Mouse (Mus musculus) liver, embryonic 16.5 days (tissue): Measurements from ENCODE around the gene Lamtor2. TPM values are rescaled to one million over a fixed set of nuclear protein-coding genes. Genes with fewer than 3 reads are reported as not detected.
A peak's percentile ranks its signal among the peaks of the same experiment; 100 is the strongest.

Experiments used
- ATAC-seq: fragments of 200-750 bp; cut with Nextera tagmentation; 2 replicates; pipeline ENCODE4 v1.8.0; 2017; ENCODE audit warnings: low read depth, mild to moderate bottlenecking, moderate number of reproducible peaks, moderate library complexity
- H3K27ac ChIP-seq: fragments of 300-500 bp; sonication (generic); 2 replicates; pipeline ENCODE4 v1.5.1; 2014; ENCODE audit warnings: mild to moderate bottlenecking, low read length
- H3K27me3 ChIP-seq: fragments of 300-500 bp; sonication (generic); 2 replicates; pipeline ENCODE4 v1.6.1; 2014; ENCODE audit warnings: low read depth, low read length, mixed read lengths; ENCODE audit not compliant: control insufficient read depth, insufficient read depth
- H3K36me3 ChIP-seq: fragments of 300-500 bp; sonication (generic); 2 replicates; pipeline ENCODE4 v1.6.1; 2014; ENCODE audit warnings: mild to moderate bottlenecking; ENCODE audit not compliant: control insufficient read depth, insufficient read depth
- H3K4me1 ChIP-seq: fragments of 300-500 bp; sonication (generic); 2 replicates; pipeline ENCODE4 v1.6.1; 2014; ENCODE audit warnings: low read depth, low read length, mixed read lengths; ENCODE audit not compliant: control insufficient read depth
- H3K4me2 ChIP-seq: fragments of 300-500 bp; sonication (generic); 2 replicates; pipeline ENCODE4 v1.6.1; 2014; ENCODE audit warnings: low read depth, low read length, mixed read lengths
- H3K4me3 ChIP-seq: fragments of 300-500 bp; sonication (generic); 2 replicates; pipeline ENCODE4 v1.5.1; 2014; ENCODE audit warnings: low read depth, mild to moderate bottlenecking, low read length
- H3K9ac ChIP-seq: fragments of 300-500 bp; sonication (generic); 2 replicates; pipeline ENCODE4 v1.6.1; 2014; ENCODE audit warnings: low read depth, low read length
- H3K9me3 ChIP-seq: fragments of 300-500 bp; sonication (generic); replicated peaks from 2 replicates; pipeline ENCODE4 v1.6.1; 2016; ENCODE audit warnings: low read length; ENCODE audit not compliant: control insufficient read depth
- WGBS: fragments of 180-500 bp; shearing (Covaris S2); extraction: QIAGEN DNeasy Blood & Tissue Kit; methylation state at CpG from one replicate; pipeline ENCODE4 v1.1.7; 2014; ENCODE audit not compliant: insufficient replicate concordance; 5-methylcytosine and 5-hydroxymethylcytosine counted together
- polyA plus RNA-seq: library from polyadenylated mRNA; unstranded; fragments of >200 nt; fragmentation: Nextera tagmentation; extraction: Ambion mirVana; gene quantifications from 2 replicates; pipeline ENCODE4 v1.2.1, GENCODE M21; 2015

The Lamtor2 gene
- polyA plus RNA-seq, 1 experiment from 2014 or later = 98.6 TPM

DNA sequence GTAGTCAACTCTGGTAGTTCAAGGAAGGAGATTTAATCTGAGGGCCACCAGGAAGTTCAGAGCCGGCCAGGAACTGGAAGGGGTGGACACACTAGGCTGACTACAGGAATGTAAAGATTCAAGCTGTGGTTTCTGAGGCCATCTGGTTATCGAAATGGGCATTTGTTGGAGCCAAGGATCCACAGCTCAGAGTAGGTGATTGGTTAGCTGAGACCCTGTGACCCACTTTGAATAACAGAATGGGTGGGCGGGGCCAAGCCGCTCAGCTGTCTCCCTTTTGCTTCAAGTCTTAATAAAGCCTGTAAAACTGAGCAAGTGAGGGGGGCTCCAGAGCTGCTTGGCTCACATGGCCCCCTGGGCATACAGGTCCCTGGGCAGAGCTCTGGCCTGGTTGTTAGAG lies 9.1 kb upstream of the Lamtor2 start:
- Histone ChIP-seq H3K27me3 (no peaks in the 10 kb centered on the region), H3K4me1 (no peaks in the 10 kb centered on the region), H3K36me3 (peaks cover 30% of the 10 kb centered on the region), H3K4me2 (no peak overlapping the region), H3K27ac (no peak overlapping the region), H3K9ac (no peak overlapping the region), H3K9me3 (no peaks in the 10 kb centered on the region), H3K4me3 (no peak overlapping the region)
- whole genome bisulfite sequencing = 60% methylated on average over 4 of the region's 4 CpGs
- no peak for ATAC-seq

DNA sequence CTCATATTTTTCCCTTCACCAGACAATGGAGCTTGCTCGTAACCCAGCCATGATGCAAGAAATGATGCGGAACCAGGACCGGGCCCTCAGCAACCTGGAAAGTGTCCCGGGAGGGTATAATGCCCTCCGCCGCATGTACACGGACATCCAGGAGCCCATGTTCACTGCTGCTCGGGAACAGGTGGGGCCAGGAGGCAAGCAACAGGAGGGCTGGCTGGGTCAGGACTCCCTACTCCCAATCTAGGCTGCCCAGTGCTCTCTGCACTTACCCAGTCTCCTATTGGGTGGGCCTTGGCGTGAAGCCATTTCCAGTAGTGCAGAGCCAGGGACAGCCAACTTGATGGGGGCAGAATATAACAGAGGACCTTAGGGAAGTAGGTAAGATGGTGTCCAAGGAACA lies 6.7 kb upstream of the Lamtor2 start:
- Histone ChIP-seq H3K27me3 (no peaks in the 10 kb centered on the region), H3K4me2 (no peak overlapping the region), H3K36me3 (peaks cover 32% of the 10 kb centered on the region), H3K4me1 (peaks cover 9% of the 10 kb centered on the region), H3K4me3 (no peak overlapping the region), H3K9ac (no peak overlapping the region), H3K27ac (no peak overlapping the region), H3K9me3 (no peaks in the 10 kb centered on the region)
- no peak for ATAC-seq
- WGBS = 86% methylated on average over 9 of the region's 9 CpGs

DNA sequence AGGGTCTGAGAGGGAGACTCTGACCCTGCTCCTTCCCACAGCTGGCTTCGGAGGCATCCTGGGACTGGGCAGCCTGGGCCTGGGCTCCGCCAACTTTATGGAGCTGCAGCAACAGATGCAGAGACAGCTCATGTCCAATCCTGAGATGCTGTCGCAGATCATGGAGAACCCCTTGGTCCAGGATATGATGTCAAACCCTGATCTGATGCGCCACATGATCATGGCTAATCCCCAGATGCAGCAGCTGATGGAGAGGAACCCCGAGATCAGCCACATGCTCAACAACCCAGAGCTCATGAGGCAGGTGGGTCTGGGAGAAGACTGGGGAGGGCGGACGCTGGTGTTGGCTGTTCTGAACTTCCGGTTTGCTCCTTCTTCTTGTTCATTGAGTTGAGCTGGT lies 3.7 kb upstream of the Lamtor2 start:
- H3K36me3 ChIP-seq = peaks cover 27% of the 10 kb centered on the region
- no peaks in the 10 kb centered on the region for H3K27me3 ChIP-seq
- H3K9ac ChIP-seq = no peak overlapping the region
- H3K9me3 ChIP-seq = no peaks in the 10 kb centered on the region
- 91% methylated on average over 8 of the region's 8 CpGs for WGBS
- no peak overlapping the region for H3K27ac ChIP-seq
- ATAC-seq = no peak
- no peak overlapping the region for H3K4me2 ChIP-seq
- H3K4me1 ChIP-seq = peaks cover 25% of the 10 kb centered on the region
- no peak overlapping the region for H3K4me3 ChIP-seq

DNA sequence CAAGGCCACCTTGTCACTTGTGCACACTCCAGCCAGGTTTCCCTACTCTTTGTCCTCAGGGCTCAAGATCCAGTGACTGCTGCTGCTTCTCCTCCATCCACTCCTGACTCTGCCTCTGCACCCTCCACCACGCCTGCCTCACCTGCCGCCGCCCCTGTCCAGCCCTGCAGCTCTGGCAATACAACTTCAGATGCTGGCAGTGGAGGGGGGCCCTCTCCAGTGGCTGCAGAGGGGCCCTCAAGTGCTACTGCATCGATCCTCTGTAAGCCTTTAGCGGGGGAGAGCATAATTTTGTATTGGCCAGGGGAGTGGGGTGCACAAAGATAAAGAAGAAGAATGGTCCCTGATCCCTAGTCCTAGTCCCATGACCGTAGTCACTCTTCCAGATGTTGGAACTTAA lies 2.9 kb upstream of the Lamtor2 start:
- H3K27me3 ChIP-seq = no peaks in the 10 kb centered on the region
- no peak overlapping the region for H3K27ac ChIP-seq
- ATAC-seq = no peak
- 82% methylated on average over 6 of the region's 6 CpGs for WGBS
- H3K36me3 ChIP-seq = peaks cover 22% of the 10 kb centered on the region
- H3K9me3 ChIP-seq = no peaks in the 10 kb centered on the region
- no peak overlapping the region for H3K9ac ChIP-seq
- H3K4me2 ChIP-seq = no peak overlapping the region
- peaks cover 30% of the 10 kb centered on the region for H3K4me1 ChIP-seq
- H3K4me3 ChIP-seq = no peak overlapping the region

DNA sequence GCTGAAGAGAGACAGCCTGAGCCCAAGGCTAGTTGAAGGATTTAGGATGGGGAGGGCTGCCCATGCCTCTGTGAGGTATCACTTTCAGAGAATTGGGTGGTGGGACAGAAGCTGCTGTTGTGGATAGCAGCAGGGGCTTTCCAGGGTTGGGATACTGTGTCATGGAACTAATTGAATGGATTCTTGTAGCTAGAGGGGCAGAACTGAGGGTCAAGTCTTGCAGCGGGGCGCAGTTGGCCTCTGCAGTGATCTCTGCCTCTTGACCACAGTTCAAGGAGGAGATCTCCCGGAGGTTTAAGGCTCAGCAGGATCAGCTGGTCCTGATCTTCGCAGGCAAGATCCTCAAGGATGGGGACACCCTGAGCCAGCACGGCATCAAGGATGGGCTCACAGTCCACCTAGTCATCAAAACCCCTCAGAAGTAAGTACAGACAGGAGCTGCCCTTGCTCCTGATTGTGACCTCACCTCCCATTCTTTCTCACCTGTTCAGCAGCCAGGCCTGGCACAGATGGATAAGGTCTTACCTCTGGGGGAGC lies 2.3 kb upstream of the Lamtor2 start:
- peaks cover 16% of the 10 kb centered on the region for H3K36me3 ChIP-seq
- H3K27ac ChIP-seq = no peak overlapping the region
- 0 out of 2 replicates have a peak overlapping the region, but pooled peaks have one; percentile 99 for H3K4me2 ChIP-seq
- no peak overlapping the region for H3K4me3 ChIP-seq
- H3K27me3 ChIP-seq = no peaks in the 10 kb centered on the region
- ATAC-seq = no peak
- H3K9me3 ChIP-seq = no peaks in the 10 kb centered on the region
- no peak overlapping the region for H3K9ac ChIP-seq
- 86% methylated on average over 5 of the region's 5 CpGs for WGBS
- H3K4me1 ChIP-seq = peaks cover 30% of the 10 kb centered on the region

DNA sequence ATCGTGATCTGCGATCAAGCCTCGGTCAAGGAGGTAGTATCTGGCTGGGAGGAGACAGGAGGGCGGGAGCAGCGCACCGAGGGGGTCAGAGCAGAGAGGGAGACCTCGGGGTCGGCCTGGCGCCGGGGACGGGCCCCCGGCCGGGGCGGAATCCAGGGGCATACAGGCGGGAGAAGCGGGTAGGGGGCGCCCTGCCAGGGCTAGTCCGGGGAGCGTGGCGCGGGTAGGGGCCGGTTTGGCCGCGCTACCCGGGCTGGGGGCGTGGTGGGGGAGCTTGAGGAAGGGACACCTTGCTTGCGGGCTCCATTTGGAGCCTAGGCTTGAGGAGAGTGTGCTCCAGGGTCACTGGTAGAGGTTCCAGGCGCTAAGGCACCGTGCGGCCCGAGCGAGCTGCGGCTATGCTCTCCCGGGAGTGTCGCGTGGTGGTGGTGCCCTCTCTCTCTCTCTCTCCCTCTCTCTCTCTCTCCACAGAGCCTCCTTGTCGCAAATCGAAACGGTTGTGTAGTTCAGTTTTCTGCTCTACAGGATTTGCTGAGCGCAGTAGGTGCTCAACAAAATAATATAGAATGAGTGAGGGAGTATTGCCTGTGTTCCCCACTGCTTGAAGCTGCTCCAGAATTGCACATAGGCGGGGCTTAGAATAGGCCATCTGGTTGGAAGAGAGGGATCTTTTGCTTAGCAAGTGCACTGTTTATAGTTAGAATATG lies 1.2 kb upstream of the Lamtor2 start:
- Histone ChIP-seq H3K4me1 (peaks cover 30% of the 10 kb centered on the region), H3K27ac (peak overlapping the region; percentile 92), H3K9me3 (no peaks in the 10 kb centered on the region), H3K36me3 (peaks cover 7% of the 10 kb centered on the region), H3K4me3 (peak overlapping the region; percentile 95), H3K4me2 (peak overlapping the region; percentile 99), H3K27me3 (no peaks in the 10 kb centered on the region), H3K9ac (peak overlapping the region; percentile 92)
- under 1% methylated on average over 39 of the region's 41 CpGs for WGBS
- peak; percentile 7 for ATAC-seq

DNA sequence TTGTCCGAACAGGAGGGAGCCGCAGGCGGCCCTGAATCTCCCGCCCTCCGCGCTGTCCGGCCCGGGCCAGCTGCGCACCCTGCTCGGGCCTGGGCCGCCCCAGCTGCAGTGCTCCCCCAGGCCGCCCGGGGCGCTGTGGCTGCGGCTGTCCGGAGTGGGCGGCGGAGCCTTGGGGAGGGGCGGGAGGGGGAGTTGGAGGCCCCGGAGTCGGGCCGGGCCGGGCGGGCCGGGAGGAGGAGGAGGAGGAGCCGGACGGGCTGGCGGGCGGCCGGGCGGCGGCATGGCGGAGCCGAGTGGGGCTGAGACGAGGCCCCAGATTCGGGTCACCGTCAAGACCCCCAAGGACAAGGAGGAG lies 628 bp upstream of the Lamtor2 start, which contains the start of gene Ubqln4:
Ubqln4 (plus strand) TSS at position 234 of the 355 bp plus-strand sequence.
- peak within 1 kb of the TSS; percentile 92 for H3K9ac ChIP-seq
- no peaks in the 10 kb centered on the region for H3K9me3 ChIP-seq
- peaks cover 30% of the 10 kb centered on the region for H3K4me1 ChIP-seq
- no peaks in the 10 kb centered on the region for H3K27me3 ChIP-seq
- under 1% methylated on average over 26 of the region's 37 CpGs for WGBS
- H3K36me3 ChIP-seq = peaks cover 7% of the 10 kb centered on the region
- peak within 1 kb of the TSS; percentile 92 for H3K27ac ChIP-seq
- peak; percentile 83 for ATAC-seq
- H3K4me3 ChIP-seq = peak within 1 kb of the TSS; percentile 95
- peak within 1 kb of the TSS; percentile 99 for H3K4me2 ChIP-seq

DNA sequence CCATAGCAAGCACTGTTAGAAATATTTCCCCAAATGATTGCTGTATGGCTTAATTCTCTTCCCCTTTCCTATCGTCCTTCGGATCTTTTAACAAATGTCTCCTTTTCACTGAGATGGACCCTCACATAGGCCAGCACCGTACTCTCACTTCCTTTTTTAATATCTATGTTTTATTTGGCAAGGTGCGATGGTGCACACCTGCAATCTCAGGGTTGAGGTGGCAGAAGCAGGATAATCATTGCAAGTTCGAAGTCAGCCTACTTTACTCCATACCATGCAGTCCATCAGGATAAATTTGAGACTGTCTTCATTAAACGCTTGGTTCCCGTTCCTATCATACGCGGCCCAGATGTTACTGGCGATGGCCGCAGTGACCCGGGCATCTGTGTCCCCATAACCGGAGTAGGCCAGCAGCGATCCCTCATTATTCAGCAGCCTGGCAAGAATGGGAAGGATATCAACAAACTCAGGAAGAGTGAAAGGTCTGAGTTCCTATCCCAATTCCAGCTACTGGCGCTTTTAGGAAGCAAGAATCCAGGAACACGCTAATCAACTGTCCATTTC lies 710 bp downstream of the Lamtor2 start:
- no peaks in the 10 kb centered on the region for H3K27me3 ChIP-seq
- H3K4me2 ChIP-seq = peak overlapping the region; percentile 99
- peak overlapping the region; percentile 89 for H3K27ac ChIP-seq
- H3K36me3 ChIP-seq = peaks cover 7% of the 10 kb centered on the region
- H3K4me1 ChIP-seq = peaks cover 31% of the 10 kb centered on the region
- 9% methylated on average over 16 of the region's 16 CpGs for WGBS
- H3K9me3 ChIP-seq = no peaks in the 10 kb centered on the region
- H3K4me3 ChIP-seq = peak overlapping the region; percentile 95
- no peak for ATAC-seq
- peak overlapping the region; percentile 92 for H3K9ac ChIP-seq

DNA sequence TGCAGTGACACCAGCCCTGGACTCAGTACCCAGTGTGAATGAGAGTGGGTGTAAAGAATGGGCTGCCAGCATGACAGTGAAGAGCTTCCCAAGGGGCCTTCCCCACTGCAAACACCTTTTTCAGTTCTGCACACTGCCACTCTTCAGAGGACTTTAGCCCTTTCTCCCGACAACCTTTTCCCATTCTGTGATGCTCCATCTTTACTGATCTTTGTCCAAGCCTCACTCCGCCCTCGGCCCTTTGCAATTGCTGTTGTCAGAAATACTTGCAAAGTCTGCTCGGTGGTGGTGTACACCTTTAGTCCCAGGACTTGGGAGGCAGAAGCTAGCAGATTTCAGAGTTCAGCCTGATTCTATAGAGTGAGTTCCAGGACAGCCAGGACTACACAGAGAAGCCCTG lies 1.3 kb downstream of the Lamtor2 start:
- Histone ChIP-seq H3K4me2 (peak overlapping the region; percentile 99), H3K36me3 (peaks cover 4% of the 10 kb centered on the region), H3K27me3 (no peaks in the 10 kb centered on the region), H3K4me3 (peak overlapping the region; percentile 95), H3K27ac (no peak overlapping the region), H3K4me1 (peaks cover 37% of the 10 kb centered on the region), H3K9me3 (no peaks in the 10 kb centered on the region), H3K9ac (no peak overlapping the region; the same call in 1 of the 2 replicates)
- ATAC-seq = no peak
- 58% methylated on average over 4 of the region's 4 CpGs for WGBS
